Mouse (Mus musculus): ENCODE results near the gene Tex19.1. TPM values are rescaled to one million over a fixed set of nuclear protein-coding genes. Genes with fewer than 3 reads are reported as not detected.

Tex19.1 gene
- total RNA-seq (2023): not detected

DNA sequence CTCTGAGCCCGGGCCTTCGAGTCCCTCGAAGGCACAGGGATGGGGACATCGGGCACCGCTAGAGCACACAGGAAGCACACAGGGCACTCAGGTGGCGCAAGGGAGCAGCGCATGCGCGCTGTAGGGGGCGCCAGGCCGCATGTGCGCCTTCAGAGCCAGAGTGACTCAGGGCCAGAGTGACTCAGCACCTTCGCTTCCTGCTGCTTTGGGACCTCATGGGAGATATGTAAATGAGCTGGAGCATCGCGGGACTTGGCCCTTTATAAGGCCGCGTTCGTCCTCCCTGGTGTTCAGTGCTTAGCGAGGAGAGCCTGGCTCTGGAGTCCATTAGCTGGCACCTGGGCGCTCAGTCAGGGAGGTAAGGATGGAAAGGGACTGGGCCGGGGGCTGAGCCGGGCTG lies at the start of gene Tex19.1:
TSS of gene Tex19.1 (plus strand) at position 279 of the 400 bp plus-strand sequence.

DNA sequence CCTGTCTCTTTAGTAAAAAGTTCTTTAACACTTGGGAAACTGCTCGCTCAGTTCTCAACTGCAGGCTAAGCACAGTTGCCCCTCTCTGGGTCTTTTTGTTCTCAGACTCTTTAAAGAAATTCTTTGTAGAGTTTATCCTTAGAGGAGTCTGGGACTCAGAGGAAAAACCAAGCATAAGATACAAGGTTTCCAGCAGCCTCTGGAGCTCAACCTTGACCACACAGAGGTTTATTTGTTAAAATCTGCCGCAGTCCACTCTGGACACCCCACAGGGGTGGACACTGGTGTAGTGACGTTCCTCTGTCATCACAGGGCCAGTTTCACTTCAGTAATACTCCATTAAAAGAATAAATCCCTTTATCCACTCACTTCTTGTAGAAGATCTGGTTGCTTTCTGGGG lies 27.4 kb upstream of the Tex19.1 start, which contains the start of gene Tex19.2:
TSS of gene Tex19.2 (minus strand) at position 101 of the 400 bp plus-strand sequence.

DNA sequence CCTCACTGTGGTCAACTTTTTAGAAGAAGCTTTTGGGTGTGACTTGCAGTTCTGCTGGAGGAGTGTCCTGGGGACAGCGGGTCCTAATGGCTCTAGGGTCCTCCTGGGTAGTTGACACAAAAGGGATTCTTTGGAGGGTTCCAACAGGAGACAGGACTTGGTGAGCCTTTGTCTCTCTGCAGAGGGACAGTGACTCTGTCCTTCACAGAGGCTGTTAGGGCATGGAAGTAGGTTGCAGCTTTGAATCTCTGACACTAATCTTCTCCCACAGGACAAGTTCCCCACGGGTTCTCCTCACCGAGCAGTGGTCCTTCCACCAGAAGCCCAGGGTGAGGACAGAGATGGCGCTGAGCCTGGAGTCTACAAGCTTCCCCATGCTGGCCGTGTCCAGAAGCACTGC lies 14.0 kb downstream of the Tex19.1 start, which contains the start of gene Uts2r:
TSS of gene Uts2r (plus strand) at position 301 of the 400 bp plus-strand sequence.

Other genes starting within 250 kb of the Tex19.1 start
- gene Ccdc57, start 213.3 kb upstream of the Tex19.1 start, total RNA-seq (2023): under 1 TPM; 0.58 to 0.88 TPM
- 100 to 1,000 TPM; 145 to 159 TPM for gene Slc16a3, start 197.7 kb upstream of the Tex19.1 start, total RNA-seq (2023)
- gene Csnk1d, start 154.8 kb upstream of the Tex19.1 start, total RNA-seq (2023): 100 to 1,000 TPM; 146 to 149 TPM
- gene Cd7, start 106.7 kb upstream of the Tex19.1 start, total RNA-seq (2023): 10 to 100 TPM; 22.4 to 35.1 TPM
- gene Sectm1b, start 82.6 kb upstream of the Tex19.1 start, total RNA-seq (2023): not detected
- under 1 TPM; 0.52 to 0.97 TPM for gene Sectm1a, start 64.9 kb upstream of the Tex19.1 start, total RNA-seq (2023)
- gene Tex19.2, start 27.5 kb upstream of the Tex19.1 start, total RNA-seq (2023): not detected
- not detected for gene Uts2r, start 14.1 kb downstream of the Tex19.1 start, total RNA-seq (2023)
- gene Hexdc, start 58.3 kb downstream of the Tex19.1 start, total RNA-seq (2023): 1 to 10 TPM; 5.2 to 5.6 TPM
- 1 to 10 TPM; 5.0 to 7.0 TPM for gene Ogfod3, start 58.6 kb downstream of the Tex19.1 start, total RNA-seq (2023)
- gene Cybc1, start 83.2 kb downstream of the Tex19.1 start, total RNA-seq (2023): 10 to 100 TPM; 78.0 to 81.9 TPM
- gene Narf, start 91.1 kb downstream of the Tex19.1 start, total RNA-seq (2023): 10 to 100 TPM; 26.4 to 33.7 TPM
- gene Foxk2, start 113.8 kb downstream of the Tex19.1 start, total RNA-seq (2023): 10 to 100 TPM; 29.2 to 33.9 TPM
- gene Wdr45b, start 208.3 kb downstream of the Tex19.1 start, total RNA-seq (2023): 10 to 100 TPM; 64.2 to 71.9 TPM
- gene Rab40b, start 242.1 kb downstream of the Tex19.1 start, total RNA-seq (2023): not detected